Mouse (Mus musculus): ENCODE measurements around the gene Jagn1. TPM values are rescaled to one million over a fixed set of nuclear protein-coding genes. Genes with fewer than 3 reads are reported as not detected.

The Jagn1 gene
- polyA plus RNA-seq, 1 experiment: 81.6 TPM

- no peaks in the 10 kb centered on the region for H3K36me3 ChIP-seq (ENCODE audit: control insufficient read depth, insufficient read depth, low read length)
- peak overlapping the region; percentile 4; the same call in 1 of the 2 replicates for H3K27ac ChIP-seq (ENCODE audit: insufficient read depth, low read depth, low read length)
- DNase-seq: peak; percentile 66
- WGBS: 68% methylated on average over 12 of the region's 12 CpGs
- H3K4me1 ChIP-seq (ENCODE audit: control insufficient read depth, insufficient read depth, low read length): peaks cover 8% of the 10 kb centered on the region; the same call in 1 of the 2 replicates
- H3K27me3 ChIP-seq (replicated peaks; ENCODE audit: control insufficient read depth, insufficient read depth, low read length): no peaks in the 10 kb centered on the region
- no peak overlapping the region for H3K4me3 ChIP-seq (ENCODE audit: insufficient read depth, low read depth, low read length)
- no peak for TF ChIP-seq CTCF (conservative IDR thresholded peaks at IDR 0.05; ENCODE audit: insufficient read depth, insufficient read length, low read depth, low read length)
- TF ChIP-seq POLR2A (IDR thresholded peaks at IDR 0.05; ENCODE audit: low read depth, low read length): no peak
These were observed 37.5 kb upstream of the Jagn1 start for GRCm38 (mm10) chr6:113404649-113405448.

- Histone ChIP-seq H3K27ac (ENCODE audit: insufficient read depth, low read depth, low read length) (no peak overlapping the region), H3K36me3 (ENCODE audit: control insufficient read depth, insufficient read depth, low read length) (no peaks in the 10 kb centered on the region), H3K27me3 (replicated peaks; ENCODE audit: control insufficient read depth, insufficient read depth, low read length) (no peaks in the 10 kb centered on the region), H3K4me3 (ENCODE audit: insufficient read depth, low read depth, low read length) (no peak overlapping the region), H3K4me1 (ENCODE audit: control insufficient read depth, insufficient read depth, low read length) (peaks cover 8% of the 10 kb centered on the region; the same call in 1 of the 2 replicates)
- TF ChIP-seq CTCF (conservative IDR thresholded peaks at IDR 0.05; ENCODE audit: insufficient read depth, insufficient read length, low read depth, low read length): no peak
- TF ChIP-seq POLR2A (IDR thresholded peaks at IDR 0.05; ENCODE audit: low read depth, low read length): no peak
- DNase-seq: no peak
- 81% methylated on average over 6 of the region's 6 CpGs for WGBS
These were observed 36.9 kb upstream of the Jagn1 start for GRCm38 (mm10) chr6:113405483-113405882.

GRCm38 (mm10) chr6:113406683-113407082, 35.7 kb upstream of the Jagn1 start:
- 76% methylated on average over 9 of the region's 9 CpGs for WGBS
- H3K27ac ChIP-seq (ENCODE audit: insufficient read depth, low read depth, low read length): no peak overlapping the region
- TF ChIP-seq CTCF (conservative IDR thresholded peaks at IDR 0.05; ENCODE audit: insufficient read depth, insufficient read length, low read depth, low read length) (peak; percentile 46; the same call in 1 of the 2 replicates), POLR2A (IDR thresholded peaks at IDR 0.05; ENCODE audit: low read depth, low read length) (no peak)
- no peaks in the 10 kb centered on the region for H3K36me3 ChIP-seq (ENCODE audit: control insufficient read depth, insufficient read depth, low read length)
- H3K27me3 ChIP-seq (replicated peaks; ENCODE audit: control insufficient read depth, insufficient read depth, low read length): no peaks in the 10 kb centered on the region
- peak; percentile 35 for DNase-seq
- H3K4me1 ChIP-seq (ENCODE audit: control insufficient read depth, insufficient read depth, low read length): peaks cover 8% of the 10 kb centered on the region; the same call in 1 of the 2 replicates
- no peak overlapping the region for H3K4me3 ChIP-seq (ENCODE audit: insufficient read depth, low read depth, low read length)

GRCm38 (mm10) chr6:113410001-113410400, 32.4 kb upstream of the Jagn1 start:
- Histone ChIP-seq H3K4me3 (ENCODE audit: insufficient read depth, low read depth, low read length) (no peak overlapping the region), H3K27ac (ENCODE audit: insufficient read depth, low read depth, low read length) (no peak overlapping the region), H3K4me1 (ENCODE audit: control insufficient read depth, insufficient read depth, low read length) (no peaks in the 10 kb centered on the region), H3K27me3 (replicated peaks; ENCODE audit: control insufficient read depth, insufficient read depth, low read length) (no peaks in the 10 kb centered on the region), H3K36me3 (ENCODE audit: control insufficient read depth, insufficient read depth, low read length) (no peaks in the 10 kb centered on the region)
- WGBS: 89% methylated on average over 1 of the region's 1 CpGs
- TF ChIP-seq CTCF (conservative IDR thresholded peaks at IDR 0.05; ENCODE audit: insufficient read depth, insufficient read length, low read depth, low read length) (no peak), POLR2A (IDR thresholded peaks at IDR 0.05; ENCODE audit: low read depth, low read length) (no peak)
- no peak for DNase-seq

- Histone ChIP-seq H3K4me1 (ENCODE audit: control insufficient read depth, insufficient read depth, low read length) (peaks cover 15% of the 10 kb centered on the region; the same call in 1 of the 2 replicates), H3K27me3 (replicated peaks; ENCODE audit: control insufficient read depth, insufficient read depth, low read length) (no peaks in the 10 kb centered on the region), H3K27ac (ENCODE audit: insufficient read depth, low read depth, low read length) (no peak overlapping the region), H3K36me3 (ENCODE audit: control insufficient read depth, insufficient read depth, low read length) (no peaks in the 10 kb centered on the region), H3K4me3 (ENCODE audit: insufficient read depth, low read depth, low read length) (no peak overlapping the region)
- no peak for DNase-seq
- 56% methylated on average over 5 of the region's 5 CpGs for WGBS
- TF ChIP-seq CTCF (conservative IDR thresholded peaks at IDR 0.05; ENCODE audit: insufficient read depth, insufficient read length, low read depth, low read length) (no peak), POLR2A (IDR thresholded peaks at IDR 0.05; ENCODE audit: low read depth, low read length) (no peak)
These were observed 26.0 kb upstream of the Jagn1 start for GRCm38 (mm10) chr6:113416416-113416815.

- Histone ChIP-seq H3K4me3 (ENCODE audit: insufficient read depth, low read depth, low read length) (peak overlapping the region; percentile 78), H3K4me1 (ENCODE audit: control insufficient read depth, insufficient read depth, low read length) (peaks cover 15% of the 10 kb centered on the region; the same call in 1 of the 2 replicates), H3K27ac (ENCODE audit: insufficient read depth, low read depth, low read length) (peak overlapping the region; percentile 71), H3K36me3 (ENCODE audit: control insufficient read depth, insufficient read depth, low read length) (no peaks in the 10 kb centered on the region), H3K27me3 (replicated peaks; ENCODE audit: control insufficient read depth, insufficient read depth, low read length) (no peaks in the 10 kb centered on the region)
- WGBS: 8% methylated on average over 16 of the region's 16 CpGs
- no peak for DNase-seq
- TF ChIP-seq CTCF (conservative IDR thresholded peaks at IDR 0.05; ENCODE audit: insufficient read depth, insufficient read length, low read depth, low read length): no peak
- TF ChIP-seq POLR2A (IDR thresholded peaks at IDR 0.05; ENCODE audit: low read depth, low read length): peak; percentile 8
These were observed 23.7 kb upstream of the Jagn1 start for GRCm38 (mm10) chr6:113418441-113419198.

- Histone ChIP-seq H3K27me3 (replicated peaks; ENCODE audit: control insufficient read depth, insufficient read depth, low read length) (no peaks in the 10 kb centered on the region), H3K36me3 (ENCODE audit: control insufficient read depth, insufficient read depth, low read length) (no peaks in the 10 kb centered on the region), H3K27ac (ENCODE audit: insufficient read depth, low read depth, low read length) (peak within 1 kb of the TSS; percentile 71), H3K4me1 (ENCODE audit: control insufficient read depth, insufficient read depth, low read length) (peaks cover 15% of the 10 kb centered on the region; the same call in 1 of the 2 replicates), H3K4me3 (ENCODE audit: insufficient read depth, low read depth, low read length) (peak within 1 kb of the TSS; percentile 78)
- under 1% methylated on average over 25 of the region's 25 CpGs for WGBS
- TF ChIP-seq CTCF (conservative IDR thresholded peaks at IDR 0.05; ENCODE audit: insufficient read depth, insufficient read length, low read depth, low read length) (no peak), POLR2A (IDR thresholded peaks at IDR 0.05; ENCODE audit: low read depth, low read length) (peak; percentile 72)
- peak; percentile 98 for DNase-seq
These were observed 23.2 kb upstream of the Jagn1 start, which contains the start of gene Rpusd3 for GRCm38 (mm10) chr6:113419199-113419587. Gene Rpusd3 (minus strand): TSS chr6:113419340.

Data from kidney, adult 2 months (tissue).